Mouse (Mus musculus) kidney, postnatal 0 days (tissue): ENCODE measurements around the gene A730015C16Rik. TPM values are rescaled to one million over a fixed set of nuclear protein-coding genes. Genes with fewer than 3 reads are reported as not detected.
A peak's percentile ranks its signal among the peaks of the same experiment; 100 is the strongest.

Source experiments
- ATAC-seq: fragments of 200-750 bp; cut with Nextera tagmentation; replicated peaks from 2 replicates; pipeline ENCODE4 v1.8.0; 2017; ENCODE audit warnings: low read depth, moderate number of reproducible peaks, moderate TSS enrichment, moderate library complexity; ENCODE audit not compliant: low FRiP score
- DNase-seq: peaks from one replicate; pipeline ENCODE4 v3.0.0-alpha.2; 2016; ENCODE audit warnings: low spot score
- H3K27ac ChIP-seq: fragments of 300-500 bp; sonication (generic); 2 replicates; pipeline ENCODE4 v1.5.1; 2014; ENCODE audit warnings: mild to moderate bottlenecking
- H3K27me3 ChIP-seq: fragments of 300-500 bp; sonication (generic); 2 replicates; pipeline ENCODE4 v1.6.1; 2014; ENCODE audit warnings: low read length, mixed read lengths; ENCODE audit not compliant: insufficient read depth
- H3K36me3 ChIP-seq: fragments of 300-500 bp; sonication (generic); 2 replicates; pipeline ENCODE4 v1.6.1; 2014; ENCODE audit warnings: low read length, mixed read lengths; ENCODE audit not compliant: insufficient read depth
- H3K4me1 ChIP-seq: fragments of 300-500 bp; sonication (generic); replicated peaks from 2 replicates; pipeline ENCODE4 v1.6.1; 2014; ENCODE audit warnings: antibody characterized with exemption, low read length, mixed read lengths; ENCODE audit not compliant: insufficient read depth
- H3K4me2 ChIP-seq: fragments of 300-500 bp; sonication (generic); 2 replicates; pipeline ENCODE4 v1.6.1; 2014; ENCODE audit warnings: mild to moderate bottlenecking, low read length, moderate library complexity, mixed read lengths
- H3K4me3 ChIP-seq: fragments of 300-500 bp; sonication (generic); replicated peaks from 2 replicates; pipeline ENCODE4 v1.5.1; 2014; ENCODE audit warnings: low read depth, low read length
- H3K9ac ChIP-seq: fragments of 300-500 bp; sonication (generic); 2 replicates; pipeline ENCODE4 v1.6.1; 2014; ENCODE audit warnings: low read depth, low read length
- H3K9me3 ChIP-seq: fragments of 300-500 bp; sonication (generic); replicated peaks from 2 replicates; pipeline ENCODE4 v1.6.1; 2016; ENCODE audit warnings: low read length, inconsistent platforms, mixed read lengths
- CTCF ChIP-seq: IDR thresholded peaks from 2 replicates; pipeline ENCODE4 v1.5.1; 2016; ENCODE audit warnings: antibody characterized with exemption, low read depth, mild to moderate bottlenecking, moderate library complexity
- WGBS: fragments of 180-500 bp; shearing (Covaris S2); extraction: QIAGEN DNeasy Blood & Tissue Kit; methylation state at CpG from one replicate; pipeline ENCODE4 v1.1.7; 2014; 5-methylcytosine and 5-hydroxymethylcytosine counted together
- polyA plus RNA-seq: library from polyadenylated mRNA; unstranded; fragments of >200 nt; fragmentation: Nextera tagmentation; extraction: Ambion mirVana; gene quantifications from 2 replicates; pipeline ENCODE4 v1.2.1, GENCODE M21; 2015

A730015C16Rik gene
- polyA plus RNA-seq, 1 experiment from 2014 or later, result 2.4 TPM

- Histone ChIP-seq H3K9me3 (no peaks in the 10 kb centered on the region), H3K9ac (no peak overlapping the region), H3K27ac (no peak overlapping the region), H3K4me1 (no peaks in the 10 kb centered on the region), H3K27me3 (no peaks in the 10 kb centered on the region), H3K4me2 (no peak overlapping the region), H3K4me3 (no peak overlapping the region), H3K36me3 (no peaks in the 10 kb centered on the region)
- no peak for TF ChIP-seq CTCF
- peak; percentile 25; the same call in 1 of the 2 replicates for ATAC-seq
- WGBS, result 58% methylated on average over 4 of the region's 4 CpGs
- no peak for DNase-seq
Observed at GRCm38 (mm10) chr4:108811142-108811541, 37.3 kb downstream of the A730015C16Rik start.

DNA sequence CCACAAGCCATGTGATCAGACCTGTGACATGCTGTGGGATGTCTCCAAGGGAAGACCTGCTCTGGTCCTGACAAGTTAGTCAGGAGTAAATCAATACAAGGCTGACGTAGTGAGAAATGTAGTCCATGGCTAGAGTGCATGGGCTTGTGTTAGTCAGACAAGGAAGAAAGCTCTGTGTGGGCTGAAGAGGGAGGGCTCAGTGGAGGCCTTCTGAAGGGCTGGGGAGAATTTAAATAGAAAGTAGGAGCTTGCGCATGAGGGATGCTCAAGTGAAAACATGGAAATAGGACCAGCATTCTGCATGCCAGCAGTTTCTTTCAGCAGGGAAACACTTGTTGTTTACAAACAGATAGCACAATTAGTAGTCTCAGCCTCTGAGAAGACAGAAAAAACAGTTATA lies 44.9 kb downstream of the A730015C16Rik start:
- TF ChIP-seq CTCF, result no peak
- no peaks in the 10 kb centered on the region for H3K27me3 ChIP-seq

DNA sequence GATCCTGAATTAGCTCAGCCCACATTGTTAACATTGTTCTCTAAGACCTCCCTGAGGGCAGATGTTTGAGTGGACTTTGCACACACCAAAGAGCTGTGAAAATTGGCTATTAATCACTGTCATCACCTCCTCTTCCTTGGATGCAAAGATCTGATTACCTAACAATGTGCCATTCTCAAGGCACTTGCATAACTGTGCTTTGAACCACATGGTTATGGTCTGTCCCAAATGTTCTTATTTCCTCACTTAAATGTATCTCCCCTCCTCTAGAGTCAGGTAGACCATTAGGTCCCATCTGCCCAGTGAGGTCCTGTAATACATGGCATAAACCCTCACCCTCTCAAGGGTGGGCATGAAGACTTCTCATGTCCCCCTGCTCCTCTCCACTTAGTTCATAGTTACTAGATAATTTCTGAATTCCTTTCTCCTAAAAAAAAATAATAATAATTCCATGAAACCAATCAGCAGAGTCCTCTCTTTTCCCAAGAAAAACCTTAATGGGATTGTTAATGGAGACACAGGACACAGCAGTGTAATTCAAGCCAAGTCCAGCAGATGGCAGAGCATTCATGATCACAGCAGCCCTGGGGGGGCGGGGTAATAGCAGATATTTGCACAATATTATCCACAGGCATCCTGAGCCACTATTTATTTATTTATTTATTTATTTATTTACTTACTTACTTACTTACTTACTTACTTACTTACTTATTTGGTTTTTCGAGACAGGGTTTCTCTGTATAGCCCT lies 50.2 kb downstream of the A730015C16Rik start:
- no peaks in the 10 kb centered on the region for H3K4me1 ChIP-seq
- no peaks in the 10 kb centered on the region for H3K9me3 ChIP-seq
- no peaks in the 10 kb centered on the region for H3K36me3 ChIP-seq
- DNase-seq (peak; percentile 84), ATAC-seq (no peak)
- no peak overlapping the region for H3K4me3 ChIP-seq
- peak; percentile 77 for TF ChIP-seq CTCF
- 49% methylated on average over 2 of the region's 2 CpGs for WGBS
- no peak overlapping the region for H3K27ac ChIP-seq
- no peaks in the 10 kb centered on the region for H3K27me3 ChIP-seq
- no peak overlapping the region for H3K4me2 ChIP-seq
- no peak overlapping the region for H3K9ac ChIP-seq

More for the DNA sequence above, 44.9 kb downstream of the A730015C16Rik start:
- Histone ChIP-seq H3K4me3 (no peak overlapping the region), H3K36me3 (no peaks in the 10 kb centered on the region), H3K27ac (no peak overlapping the region), H3K9me3 (no peaks in the 10 kb centered on the region), H3K4me1 (no peaks in the 10 kb centered on the region), H3K4me2 (no peak overlapping the region), H3K9ac (no peak overlapping the region)
- ATAC-seq (no peak), DNase-seq (no peak)
- WGBS, result 80% methylated on average over 2 of the region's 2 CpGs

Other genes starting within 250 kb of the A730015C16Rik start
- gene Cc2d1b, start 228.7 kb downstream of the A730015C16Rik start, polyA plus RNA-seq, result 28.7 and 29.8 TPM in 2 replicates
- 1.1 and 1.6 TPM in 2 replicates for gene 3110021N24Rik, start 129.0 kb downstream of the A730015C16Rik start, polyA plus RNA-seq
- 3.8 and 4.2 TPM in 2 replicates for gene Zfyve9, start 67.8 kb downstream of the A730015C16Rik start, polyA plus RNA-seq
- gene Btf3l4, start 15.0 kb downstream of the A730015C16Rik start, polyA plus RNA-seq, result 169 and 174 TPM in 2 replicates
- gene Txndc12, start 14.0 kb downstream of the A730015C16Rik start, polyA plus RNA-seq, result 94.0 and 98.3 TPM in 2 replicates
- gene Kti12, start 834 bp downstream of the A730015C16Rik start, polyA plus RNA-seq, result 52.2 and 53.5 TPM in 2 replicates
- gene Rab3b, start 30.4 kb upstream of the A730015C16Rik start, polyA plus RNA-seq, result 34.0 and 36.1 TPM in 2 replicates
- gene Nrd1, start 152.0 kb upstream of the A730015C16Rik start, polyA plus RNA-seq, result 43.5 and 45.1 TPM in 2 replicates